Mouse (Mus musculus): ENCODE data around the gene Hist1h1e. TPM values are rescaled to one million over a fixed set of nuclear protein-coding genes. Genes with fewer than 3 reads are reported as not detected.

The Hist1h1e gene
- polyA plus RNA-seq, 2 experiments: 7.7 to 16.4 TPM

DNA sequence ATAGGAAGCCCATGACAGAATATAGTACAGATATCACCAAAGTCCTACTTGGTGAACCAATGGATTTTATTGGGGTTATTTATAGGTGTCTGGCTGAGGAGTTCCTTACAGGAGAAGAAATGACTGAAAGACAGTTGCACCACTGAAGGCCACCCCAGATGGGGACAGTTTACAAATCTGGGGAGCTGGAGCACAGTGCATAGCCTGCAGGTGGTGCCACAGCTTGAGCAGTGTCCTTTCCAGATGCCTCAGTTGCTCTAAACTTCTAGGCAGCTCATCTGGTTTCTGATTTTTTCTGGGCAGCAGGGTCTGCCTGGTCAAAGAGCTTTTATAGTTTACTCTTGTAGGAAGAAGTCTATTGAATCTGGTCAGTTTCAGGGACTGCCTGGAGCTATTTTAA is 12.5 kb downstream of the Hist1h1e start:
- Histone ChIP-seq H3K36me3 (ENCODE audit: control insufficient read depth, insufficient read depth, low read length) (no peaks in the 10 kb centered on the region), H3K4me3 (replicated peaks; ENCODE audit: low read length) (no peak overlapping the region), H3K9me3 (ENCODE audit: control insufficient read depth, low read length) (no peaks in the 10 kb centered on the region), H3K4me1 (ENCODE audit: control insufficient read depth, insufficient read depth, low read length) (no peaks in the 10 kb centered on the region), H3K9ac (ENCODE audit: low read depth, low read length, severe bottlenecking) (no peak overlapping the region), H3K27ac (replicated peaks; ENCODE audit: low read depth, low read length) (no peak overlapping the region), H3K27me3 (ENCODE audit: control insufficient read depth, insufficient read depth, low read length) (no peaks in the 10 kb centered on the region), H3K4me2 (replicated peaks; ENCODE audit: low read depth, low read length, severe bottlenecking) (no peak overlapping the region)
- DNase-seq (ENCODE audit: low spot score): no peak
- no peak for ATAC-seq (ENCODE audit: low FRiP score, low read depth)
- no peak for TF ChIP-seq POLR2A (IDR thresholded peaks at IDR 0.05; ENCODE audit: borderline replicate concordance, extremely low read depth, insufficient read depth, insufficient read length)

- Histone ChIP-seq H3K27me3 (ENCODE audit: control insufficient read depth, insufficient read depth, low read length) (no peaks in the 10 kb centered on the region), H3K36me3 (ENCODE audit: control insufficient read depth, insufficient read depth, low read length) (no peaks in the 10 kb centered on the region), H3K4me1 (ENCODE audit: control insufficient read depth, insufficient read depth, low read length) (no peaks in the 10 kb centered on the region), H3K9ac (ENCODE audit: low read depth, low read length, severe bottlenecking) (no peak overlapping the region), H3K27ac (replicated peaks; ENCODE audit: low read depth, low read length) (no peak overlapping the region), H3K4me2 (replicated peaks; ENCODE audit: low read depth, low read length, severe bottlenecking) (no peak overlapping the region), H3K4me3 (replicated peaks; ENCODE audit: low read length) (no peak overlapping the region), H3K9me3 (ENCODE audit: control insufficient read depth, low read length) (no peaks in the 10 kb centered on the region)
- no peak for TF ChIP-seq POLR2A (IDR thresholded peaks at IDR 0.05; ENCODE audit: borderline replicate concordance, extremely low read depth, insufficient read depth, insufficient read length)
- DNase-seq (ENCODE audit: low spot score) (no peak), ATAC-seq (ENCODE audit: low FRiP score, low read depth) (no peak)
- 89% methylated on average over 4 of the region's 4 CpGs for WGBS
These were observed 13.1 kb downstream of the Hist1h1e start for GRCm38 (mm10) chr13:23609209-23609608.

DNA sequence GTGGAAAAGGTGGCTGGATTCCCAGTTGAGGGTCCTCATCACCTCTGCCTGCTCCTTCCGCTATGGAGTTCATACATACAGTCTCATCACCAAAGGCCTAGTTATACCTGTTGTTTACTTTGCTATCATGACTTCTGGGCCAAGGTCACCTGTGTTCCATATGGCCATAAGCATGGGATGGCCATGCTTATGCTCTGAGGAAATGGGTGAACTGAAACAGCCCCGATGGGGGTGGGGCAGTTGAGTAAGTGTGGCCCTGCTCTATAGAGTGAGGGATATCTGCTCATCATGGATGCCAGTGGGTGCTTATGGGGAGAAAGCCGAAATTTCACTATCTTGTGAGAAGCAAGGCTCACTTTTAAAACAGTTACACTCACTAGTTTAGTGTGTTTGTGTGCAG is 17.3 kb downstream of the Hist1h1e start:
- no peaks in the 10 kb centered on the region for H3K36me3 ChIP-seq (ENCODE audit: control insufficient read depth, insufficient read depth, low read length)
- 93% methylated on average over 3 of the region's 3 CpGs for WGBS
- DNase-seq (ENCODE audit: low spot score): no peak

GRCm38 (mm10) chr13:23604452-23604851 is 17.9 kb downstream of the Hist1h1e start:
- ATAC-seq (ENCODE audit: low FRiP score, low read depth) (no peak), DNase-seq (ENCODE audit: low spot score) (no peak)
- H3K27me3 ChIP-seq (ENCODE audit: control insufficient read depth, insufficient read depth, low read length): no peaks in the 10 kb centered on the region
- H3K4me2 ChIP-seq (replicated peaks; ENCODE audit: low read depth, low read length, severe bottlenecking): no peak overlapping the region
- no peaks in the 10 kb centered on the region for H3K36me3 ChIP-seq (ENCODE audit: control insufficient read depth, insufficient read depth, low read length)
- H3K9ac ChIP-seq (ENCODE audit: low read depth, low read length, severe bottlenecking): no peak overlapping the region
- H3K9me3 ChIP-seq (ENCODE audit: control insufficient read depth, low read length): no peaks in the 10 kb centered on the region
- WGBS: 89% methylated on average over 3 of the region's 3 CpGs
- H3K4me1 ChIP-seq (ENCODE audit: control insufficient read depth, insufficient read depth, low read length): no peaks in the 10 kb centered on the region
- TF ChIP-seq POLR2A (IDR thresholded peaks at IDR 0.05; ENCODE audit: borderline replicate concordance, extremely low read depth, insufficient read depth, insufficient read length): no peak
- H3K4me3 ChIP-seq (replicated peaks; ENCODE audit: low read length): no peak overlapping the region
- H3K27ac ChIP-seq (replicated peaks; ENCODE audit: low read depth, low read length): no peak overlapping the region

More for the DNA sequence above, 17.3 kb downstream of the Hist1h1e start:
- Histone ChIP-seq H3K9me3 (ENCODE audit: control insufficient read depth, low read length) (no peaks in the 10 kb centered on the region), H3K4me3 (replicated peaks; ENCODE audit: low read length) (no peak overlapping the region), H3K9ac (ENCODE audit: low read depth, low read length, severe bottlenecking) (no peak overlapping the region), H3K4me2 (replicated peaks; ENCODE audit: low read depth, low read length, severe bottlenecking) (no peak overlapping the region), H3K4me1 (ENCODE audit: control insufficient read depth, insufficient read depth, low read length) (no peaks in the 10 kb centered on the region), H3K27ac (replicated peaks; ENCODE audit: low read depth, low read length) (no peak overlapping the region), H3K27me3 (ENCODE audit: control insufficient read depth, insufficient read depth, low read length) (no peaks in the 10 kb centered on the region)
- no peak for TF ChIP-seq POLR2A (IDR thresholded peaks at IDR 0.05; ENCODE audit: borderline replicate concordance, extremely low read depth, insufficient read depth, insufficient read length)
- no peak for ATAC-seq (ENCODE audit: low FRiP score, low read depth)

- WGBS: 75% methylated on average over 7 of the region's 7 CpGs
- no peak overlapping the region for H3K4me3 ChIP-seq (replicated peaks; ENCODE audit: low read length)
- ATAC-seq (ENCODE audit: low FRiP score, low read depth) (no peak), DNase-seq (ENCODE audit: low spot score) (no peak)
- H3K9me3 ChIP-seq (ENCODE audit: control insufficient read depth, low read length): no peaks in the 10 kb centered on the region
- no peaks in the 10 kb centered on the region for H3K4me1 ChIP-seq (ENCODE audit: control insufficient read depth, insufficient read depth, low read length)
- H3K27me3 ChIP-seq (ENCODE audit: control insufficient read depth, insufficient read depth, low read length): no peaks in the 10 kb centered on the region
- no peak for TF ChIP-seq POLR2A (IDR thresholded peaks at IDR 0.05; ENCODE audit: borderline replicate concordance, extremely low read depth, insufficient read depth, insufficient read length)
- no peaks in the 10 kb centered on the region for H3K36me3 ChIP-seq (ENCODE audit: control insufficient read depth, insufficient read depth, low read length)
- no peak overlapping the region for H3K9ac ChIP-seq (ENCODE audit: low read depth, low read length, severe bottlenecking)
- H3K27ac ChIP-seq (replicated peaks; ENCODE audit: low read depth, low read length): no peak overlapping the region
- H3K4me2 ChIP-seq (replicated peaks; ENCODE audit: low read depth, low read length, severe bottlenecking): no peak overlapping the region
These were observed 19.1 kb downstream of the Hist1h1e start for GRCm38 (mm10) chr13:23603182-23603699.

GRCm38 (mm10) chr13:23597957-23598356 is 24.4 kb downstream of the Hist1h1e start:
- Histone ChIP-seq H3K27ac (replicated peaks; ENCODE audit: low read depth, low read length) (no peak overlapping the region), H3K4me3 (replicated peaks; ENCODE audit: low read length) (no peak overlapping the region), H3K4me1 (ENCODE audit: control insufficient read depth, insufficient read depth, low read length) (peaks cover 4% of the 10 kb centered on the region; the same call in 1 of the 2 replicates), H3K4me2 (replicated peaks; ENCODE audit: low read depth, low read length, severe bottlenecking) (no peak overlapping the region), H3K27me3 (ENCODE audit: control insufficient read depth, insufficient read depth, low read length) (no peaks in the 10 kb centered on the region), H3K9ac (ENCODE audit: low read depth, low read length, severe bottlenecking) (no peak overlapping the region), H3K36me3 (ENCODE audit: control insufficient read depth, insufficient read depth, low read length) (no peaks in the 10 kb centered on the region), H3K9me3 (ENCODE audit: control insufficient read depth, low read length) (no peaks in the 10 kb centered on the region)
- TF ChIP-seq POLR2A (IDR thresholded peaks at IDR 0.05; ENCODE audit: borderline replicate concordance, extremely low read depth, insufficient read depth, insufficient read length): no peak
- WGBS: 7% methylated on average over 9 of the region's 9 CpGs
- ATAC-seq (ENCODE audit: low FRiP score, low read depth) (peak; percentile 60; the same call in 1 of the 2 replicates), DNase-seq (ENCODE audit: low spot score) (peak; percentile 85)
